Mouse (Mus musculus) ES-Bruce4 (cell line): Measurements from ENCODE around the gene Csf1.

Experiments
- CTCF ChIP-seq: IDR thresholded peaks from one replicate; pipeline ENCODE4 v1.8.1; 2011; ENCODE audit warnings: low read depth, low read length
- EP300 ChIP-seq: IDR thresholded peaks from 2 replicates; pipeline ENCODE4 v1.6.1; 2011; ENCODE audit warnings: low read depth, low read length; ENCODE audit not compliant: insufficient read depth
- POLR2A ChIP-seq: IDR thresholded peaks from one replicate; pipeline ENCODE4 v1.8.1; 2011; ENCODE audit warnings: low read length; ENCODE audit not compliant: insufficient read depth

DNA sequence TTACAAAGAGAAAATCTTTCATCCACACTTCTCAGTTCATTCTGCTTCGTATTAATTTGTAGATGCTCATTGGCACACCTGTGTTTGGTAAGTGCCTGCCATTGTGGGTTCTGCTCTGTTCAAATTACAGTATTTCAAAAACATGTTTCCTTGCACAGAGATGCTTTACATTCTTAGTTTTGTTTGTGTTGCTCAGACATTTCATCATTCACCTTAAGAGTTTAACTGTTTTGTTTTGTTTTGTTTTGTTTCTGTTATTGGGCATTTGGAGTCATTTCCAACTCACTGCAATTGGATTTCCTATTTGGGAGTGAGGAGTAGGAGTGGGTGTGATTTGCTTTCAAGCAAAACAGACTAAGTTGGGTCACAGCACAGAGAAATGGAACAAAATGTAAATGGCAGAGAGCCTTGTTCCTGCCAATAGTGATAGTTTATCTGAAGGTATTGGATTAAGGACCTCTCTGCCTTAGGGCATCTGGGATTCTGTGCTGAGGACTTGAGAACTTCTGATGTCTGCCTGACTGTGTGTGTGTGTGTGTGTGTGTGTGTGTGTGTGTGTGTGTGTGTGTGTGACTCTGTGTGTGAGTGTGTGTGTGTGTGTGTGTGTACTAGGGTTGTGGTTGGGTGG, 58.4 kb downstream of the Csf1 start:
- TF ChIP-seq CTCF (no peak), POLR2A (no peak), EP300 (no peak)
